Mouse (Mus musculus): ENCODE data around the gene Txnip.
"Not testable (repeated sequence)": the region's sequence is repeated elsewhere in the genome, so short reads cannot be mapped to it uniquely, and the experiment has no call there.

The Txnip gene

DNA sequence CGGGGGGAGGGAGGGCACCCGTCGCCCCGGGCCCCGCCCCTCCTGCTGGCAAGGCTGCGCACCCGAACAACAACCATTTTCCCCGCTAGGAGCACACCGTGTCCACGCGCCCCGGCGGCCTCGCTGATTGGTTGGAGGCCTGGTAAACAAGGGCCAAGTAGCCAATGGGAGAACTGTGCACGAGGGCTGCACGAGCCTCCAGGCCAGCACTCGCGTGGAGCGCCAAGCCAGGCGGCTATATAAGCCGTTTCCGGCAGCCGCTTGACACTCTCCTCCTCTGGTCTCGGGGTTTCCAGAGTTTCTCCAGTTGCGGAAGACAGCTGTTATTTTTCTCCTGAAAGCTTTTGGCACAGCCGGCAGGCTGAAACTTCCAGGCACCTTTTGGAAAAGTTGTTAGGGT lies at the start of gene Txnip:
Gene Txnip (plus strand): TSS at position 264 of the 400 bp plus-strand sequence.
- peak; percentile 100 for DNase-seq (ENCODE audit: low spot score)

DNA sequence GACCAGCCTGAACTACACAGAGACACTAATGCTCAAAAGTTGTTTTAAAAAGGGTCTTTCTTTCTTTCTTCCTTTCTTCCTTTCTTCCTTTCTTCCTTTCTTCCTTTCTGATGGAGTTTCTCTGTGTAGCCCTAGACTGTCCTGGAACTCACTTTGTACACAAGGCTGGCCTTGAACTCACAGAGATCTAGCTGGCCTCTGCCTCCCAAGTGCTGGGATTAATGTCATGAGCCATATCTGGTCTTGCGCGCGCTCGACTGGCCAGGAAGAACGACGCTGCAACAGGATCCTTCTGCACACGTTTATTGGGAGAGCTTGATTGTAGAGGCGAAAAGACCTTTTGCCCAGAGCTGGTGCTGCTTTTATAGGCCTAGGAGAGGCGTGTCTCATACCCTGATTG lies 49.8 kb upstream of the Txnip start:
- DNase-seq (ENCODE audit: low spot score) = not testable (repeated sequence)

DNA sequence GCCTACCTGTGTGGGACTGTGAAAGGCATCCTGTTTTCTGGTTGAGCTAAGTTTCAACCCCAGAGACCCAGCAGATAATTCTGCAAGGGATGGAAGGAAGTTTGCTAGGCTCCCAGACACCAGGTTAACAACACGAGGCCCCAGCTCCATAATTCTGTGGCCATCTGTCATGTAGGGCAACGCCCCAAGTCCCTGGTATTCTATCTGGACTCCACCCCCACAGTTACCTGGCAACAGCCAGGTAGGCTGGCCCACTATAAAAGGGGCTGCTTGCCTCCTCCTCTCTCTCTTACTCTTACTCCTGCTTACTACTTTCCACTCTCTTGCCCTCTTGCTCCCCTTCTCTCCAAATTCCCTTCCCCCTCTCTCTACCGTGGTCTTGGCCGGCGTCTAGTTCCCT lies 37.6 kb upstream of the Txnip start:
- no peak for DNase-seq (ENCODE audit: low spot score)

DNA sequence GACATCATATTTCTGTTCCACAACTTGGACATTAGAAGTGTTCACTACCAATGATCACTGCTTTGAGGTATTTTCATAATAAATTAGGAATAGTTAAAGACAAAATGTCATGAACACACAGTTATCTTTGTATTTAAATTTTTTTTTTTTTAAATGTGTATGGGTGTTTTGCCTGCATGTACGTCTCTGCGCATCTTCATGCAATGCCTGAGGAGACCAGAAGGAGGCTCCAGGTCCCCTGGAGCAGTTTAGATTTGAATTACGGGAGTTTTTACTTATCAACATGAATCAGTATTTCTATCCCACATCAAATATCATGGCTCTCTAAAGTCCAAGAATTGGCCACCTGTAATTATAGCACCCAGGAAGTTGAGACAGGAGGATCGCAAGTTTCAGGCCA lies 35.6 kb upstream of the Txnip start:
- no peak for DNase-seq (ENCODE audit: low spot score)

DNA sequence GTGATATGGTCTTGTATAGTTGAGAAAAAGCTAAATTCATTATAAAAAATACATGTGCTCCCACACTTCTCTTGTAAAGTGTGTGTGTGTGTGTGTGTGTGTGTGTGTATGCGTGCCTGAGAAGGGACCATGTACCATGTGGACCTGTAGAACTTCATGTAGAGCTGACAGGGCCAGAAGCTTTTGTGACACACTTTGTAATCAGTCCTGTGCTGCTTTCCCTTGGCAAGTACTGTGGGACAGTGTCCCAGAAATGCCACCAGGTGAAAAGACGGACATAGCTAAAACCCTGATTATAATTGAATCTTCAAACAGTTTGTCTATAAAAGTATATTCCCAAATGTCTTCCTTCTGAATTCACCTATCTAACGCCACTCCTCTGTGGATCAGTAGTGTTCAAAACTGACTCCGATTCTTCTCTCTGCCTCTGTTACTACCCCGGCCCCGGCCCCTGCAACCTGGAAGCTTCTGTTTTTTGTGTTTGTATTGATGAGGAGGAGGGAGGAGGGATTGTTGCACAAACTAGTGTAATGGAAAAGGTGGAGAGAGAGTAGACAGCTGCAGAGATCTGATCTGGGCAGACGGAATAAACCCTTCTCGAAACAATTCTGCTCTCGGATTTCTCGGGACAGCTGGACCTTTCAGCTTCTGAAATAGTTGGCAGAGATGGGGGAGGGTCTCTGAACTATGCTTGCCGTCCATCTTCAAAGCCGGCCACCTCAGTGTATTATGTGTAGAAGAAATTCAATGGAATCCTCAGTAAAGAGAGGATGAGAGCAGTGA lies 33.5 kb upstream of the Txnip start:
- no peak for DNase-seq (ENCODE audit: low spot score)

DNA sequence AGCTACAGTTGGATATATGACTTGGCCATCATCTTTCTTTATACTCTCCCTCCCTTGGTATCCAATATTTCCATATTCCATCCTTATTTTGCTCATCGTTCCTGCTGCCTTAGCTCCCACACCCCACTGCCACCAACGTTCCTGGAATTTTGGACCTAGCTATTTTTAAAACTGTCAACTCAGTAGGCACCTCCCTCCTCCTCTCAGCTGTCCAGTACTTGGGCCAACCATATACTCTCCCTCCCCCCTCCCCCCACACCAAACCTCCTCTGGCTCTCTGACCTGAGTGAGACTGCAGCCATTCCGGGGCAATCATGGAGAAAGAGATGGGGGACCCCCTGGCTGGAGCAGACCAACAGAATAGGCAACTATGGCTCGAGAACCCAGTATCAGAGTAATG lies 32.8 kb upstream of the Txnip start, which contains the start of gene Hfe2:
Gene Hfe2 (plus strand): TSS at position 259 of the 400 bp plus-strand sequence.
- no peak for DNase-seq (ENCODE audit: low spot score)

DNA sequence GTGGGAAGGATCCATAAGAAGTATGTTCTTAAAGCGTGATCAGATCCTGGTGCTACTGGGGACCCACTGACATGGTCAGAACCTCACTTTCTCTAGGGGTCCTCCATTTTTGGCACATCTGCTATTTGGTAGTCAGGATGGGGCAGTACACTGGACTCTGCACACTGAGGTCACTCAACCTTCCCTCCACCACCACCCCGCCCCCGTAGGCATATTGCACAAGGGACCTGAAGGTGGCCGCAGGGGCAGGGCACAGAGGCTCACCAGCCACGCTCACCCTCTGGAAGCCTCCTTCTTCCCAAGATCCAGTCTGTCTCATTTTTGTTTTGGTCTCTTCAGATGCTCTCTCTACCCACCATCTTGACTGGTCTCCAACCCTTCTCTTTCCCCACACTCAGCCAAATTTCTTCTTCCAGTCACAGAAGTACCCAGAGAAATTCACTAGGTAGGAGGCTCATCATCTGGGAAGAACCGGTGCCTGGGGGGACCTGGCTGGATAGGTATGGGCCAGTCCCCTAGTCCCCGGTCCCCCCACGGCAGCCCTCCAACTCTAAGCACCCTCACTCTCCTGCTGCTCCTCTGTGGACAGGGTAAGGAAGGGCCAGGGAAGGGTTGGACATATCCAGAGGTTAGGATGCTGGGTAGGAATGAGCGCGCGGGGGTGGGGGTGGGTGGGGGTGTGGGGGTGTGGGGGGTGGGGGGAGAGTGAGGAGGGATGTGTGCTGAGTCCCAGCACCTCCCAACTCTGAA lies 31.6 kb upstream of the Txnip start:
- no peak for DNase-seq (ENCODE audit: low spot score)

DNA sequence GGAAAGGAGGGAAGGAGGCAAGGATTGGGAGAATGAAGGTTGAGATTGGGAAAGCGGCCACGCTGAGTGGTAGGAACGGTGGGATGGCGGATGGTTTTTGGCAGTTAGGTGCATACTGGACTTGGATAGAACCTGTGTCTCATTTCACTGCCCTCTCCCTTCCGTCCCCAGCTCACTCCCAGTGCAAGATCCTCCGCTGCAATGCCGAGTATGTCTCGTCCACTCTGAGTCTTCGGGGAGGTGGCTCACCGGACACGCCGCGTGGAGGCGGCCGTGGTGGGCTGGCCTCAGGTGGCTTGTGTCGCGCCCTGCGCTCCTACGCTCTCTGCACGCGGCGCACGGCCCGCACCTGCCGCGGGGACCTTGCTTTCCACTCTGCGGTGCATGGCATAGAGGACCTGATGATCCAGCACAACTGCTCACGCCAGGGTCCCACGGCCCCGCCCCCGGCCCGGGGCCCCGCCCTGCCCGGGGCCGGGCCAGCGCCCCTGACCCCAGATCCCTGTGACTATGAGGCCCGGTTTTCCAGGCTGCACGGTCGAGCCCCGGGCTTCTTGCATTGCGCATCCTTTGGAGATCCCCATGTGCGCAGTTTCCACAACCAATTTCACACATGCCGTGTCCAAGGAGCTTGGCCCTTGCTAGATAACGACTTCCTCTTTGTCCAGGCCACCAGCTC lies 30.8 kb upstream of the Txnip start:
- no peak for DNase-seq (ENCODE audit: low spot score)

DNA sequence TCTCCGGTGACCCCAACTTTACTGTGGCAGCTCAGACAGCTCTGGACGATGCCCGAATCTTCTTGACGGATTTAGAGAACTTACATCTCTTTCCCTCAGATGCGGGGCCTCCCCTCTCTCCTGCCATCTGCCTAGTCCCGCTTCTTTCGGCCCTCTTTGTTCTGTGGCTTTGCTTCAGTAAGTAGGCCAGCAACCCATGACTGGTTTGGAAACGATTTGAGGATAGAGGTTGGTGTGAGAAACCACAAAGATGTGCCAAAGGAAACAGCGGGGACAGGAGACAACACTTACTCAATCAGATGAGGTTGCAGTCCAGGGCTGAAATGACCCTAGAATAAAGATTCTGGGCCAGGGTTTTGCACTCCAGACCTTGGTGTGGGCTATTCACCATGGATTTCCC lies 29.3 kb upstream of the Txnip start:
- no peak for DNase-seq (ENCODE audit: low spot score)

DNA sequence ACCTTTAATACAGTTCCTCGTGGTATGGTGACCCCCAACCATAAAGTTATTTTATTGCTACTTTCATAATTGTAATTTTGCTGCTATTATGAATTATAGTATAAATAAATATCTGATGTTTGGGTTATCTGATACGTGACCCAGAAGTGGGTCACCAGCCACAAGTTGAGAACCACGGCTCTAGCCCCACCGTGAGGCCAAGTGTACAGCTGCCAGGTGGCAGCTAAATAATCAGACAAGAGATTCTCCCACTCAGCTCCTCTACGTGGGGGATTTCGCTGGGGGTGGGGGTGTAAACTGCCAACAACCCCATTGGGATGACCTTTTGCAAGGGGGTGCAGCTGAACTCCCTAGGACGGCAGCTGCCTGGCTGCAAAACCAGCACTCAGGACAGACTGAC lies 25.7 kb upstream of the Txnip start:
- no peak for DNase-seq (ENCODE audit: low spot score)

DNA sequence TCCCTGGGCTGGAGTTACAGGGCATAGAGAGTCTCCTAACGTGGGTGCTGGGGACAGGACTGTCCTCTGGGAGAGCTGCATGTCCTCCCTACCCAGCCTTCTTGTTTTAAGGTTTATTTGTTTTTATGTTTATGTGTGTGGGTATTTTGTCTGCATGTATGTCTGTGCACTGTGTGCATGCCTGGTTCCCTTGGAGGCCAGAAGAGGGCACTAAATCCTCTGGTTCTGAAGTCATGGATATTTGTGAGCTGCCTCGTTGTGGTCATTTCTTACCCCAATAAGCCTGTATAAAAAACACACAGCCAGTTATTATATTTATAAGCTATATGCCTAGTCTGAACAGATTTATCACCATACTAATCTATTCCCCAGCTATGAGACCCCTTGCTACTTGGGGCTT lies 23.5 kb upstream of the Txnip start:
- DNase-seq (ENCODE audit: low spot score) = no peak

DNA sequence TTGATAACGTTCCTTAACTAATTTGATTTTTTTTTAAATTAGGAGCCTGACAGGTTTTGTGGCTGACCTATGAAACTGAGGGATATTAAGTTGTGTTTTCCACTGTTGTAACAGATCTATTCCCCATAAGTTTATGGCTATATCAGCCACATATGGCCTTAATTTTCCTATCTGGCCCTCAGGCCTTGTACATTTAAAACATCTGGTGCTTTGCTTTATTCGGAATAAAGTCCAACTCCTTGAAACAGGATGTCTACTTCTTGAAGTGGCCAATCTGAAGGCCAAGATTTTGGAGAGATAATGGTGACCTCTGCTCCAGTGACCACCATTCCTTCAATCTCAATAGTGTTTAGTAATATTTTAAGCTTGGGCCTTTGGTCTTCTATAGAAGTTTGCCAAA lies 18.4 kb upstream of the Txnip start:
- DNase-seq (ENCODE audit: low spot score) = no peak

DNA sequence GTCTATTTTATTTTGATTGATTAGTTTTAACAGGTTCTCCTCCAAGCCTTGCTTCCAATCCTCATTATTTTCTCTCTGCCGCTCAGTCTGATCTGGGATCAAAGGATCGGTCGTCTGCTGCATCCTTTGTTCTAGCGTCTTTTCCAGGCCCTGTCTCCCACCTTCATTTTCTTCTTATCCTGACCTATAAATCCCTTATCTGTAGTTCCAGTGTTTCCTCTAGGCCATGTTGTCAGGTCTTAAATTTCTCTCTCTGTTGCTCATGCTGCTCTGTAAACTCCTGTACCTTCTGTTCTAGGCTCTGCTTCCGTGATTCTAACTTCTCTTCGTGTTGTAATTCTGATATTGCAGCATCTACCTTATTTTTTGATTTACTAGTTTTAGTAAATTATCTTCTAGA lies 17.0 kb upstream of the Txnip start:
- no peak for DNase-seq (ENCODE audit: low spot score)

DNA sequence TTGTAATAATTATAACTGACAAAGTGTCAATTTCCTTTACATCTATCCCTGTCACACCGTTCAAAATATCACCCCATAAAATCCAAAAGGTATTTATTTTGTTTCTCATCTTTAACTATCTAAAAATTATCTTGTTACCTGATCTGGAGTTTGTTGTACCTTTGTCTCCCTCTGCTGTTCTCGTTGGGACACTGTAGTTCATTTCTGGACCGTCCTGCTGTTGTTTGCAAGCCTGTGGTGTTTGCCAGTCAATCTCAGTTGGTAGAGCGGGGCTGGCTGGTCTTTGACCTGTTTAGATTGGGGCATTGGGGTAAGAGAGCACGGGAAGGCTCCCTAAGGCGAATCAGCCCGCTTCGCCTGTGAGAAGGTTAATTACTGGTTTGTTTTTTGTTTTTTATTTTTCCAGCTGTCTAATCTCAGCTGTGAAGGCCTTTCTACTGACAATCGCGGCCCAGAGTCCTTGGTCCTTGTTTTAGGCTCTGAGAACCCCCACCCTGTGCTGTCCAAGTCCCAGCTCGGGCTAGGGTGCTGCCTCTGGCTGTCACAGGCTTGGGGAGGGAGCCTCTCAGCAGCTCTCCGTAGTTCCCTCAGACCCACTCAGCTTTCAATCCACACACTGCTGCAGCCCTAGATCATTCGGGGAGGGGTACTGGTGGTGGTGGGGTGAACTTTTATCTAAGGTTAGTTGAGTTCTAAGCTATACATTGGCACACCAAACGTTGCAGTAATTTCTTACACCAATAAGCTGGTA lies 16.3 kb upstream of the Txnip start:
- DNase-seq (ENCODE audit: low spot score) = no peak

DNA sequence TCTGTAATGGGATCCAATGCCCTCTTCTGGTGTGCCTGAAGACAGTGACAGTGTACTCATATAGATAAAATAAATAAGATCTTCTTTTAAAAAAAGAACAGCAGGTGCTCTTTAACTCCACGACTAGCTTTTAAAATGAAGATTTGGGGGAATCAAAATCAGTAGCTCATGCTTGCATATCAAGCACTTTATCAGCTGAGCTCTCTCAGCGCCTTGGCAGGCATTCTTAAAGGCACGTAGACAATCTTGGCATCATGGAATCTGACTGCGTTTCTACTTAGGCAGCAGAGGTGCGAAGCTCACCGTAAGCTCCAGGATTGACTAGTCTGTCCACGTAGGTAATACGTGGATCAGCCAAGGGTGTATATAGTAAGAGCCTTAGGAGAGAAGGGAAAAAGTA lies 15.2 kb upstream of the Txnip start:
- DNase-seq (ENCODE audit: low spot score) = no peak

DNA sequence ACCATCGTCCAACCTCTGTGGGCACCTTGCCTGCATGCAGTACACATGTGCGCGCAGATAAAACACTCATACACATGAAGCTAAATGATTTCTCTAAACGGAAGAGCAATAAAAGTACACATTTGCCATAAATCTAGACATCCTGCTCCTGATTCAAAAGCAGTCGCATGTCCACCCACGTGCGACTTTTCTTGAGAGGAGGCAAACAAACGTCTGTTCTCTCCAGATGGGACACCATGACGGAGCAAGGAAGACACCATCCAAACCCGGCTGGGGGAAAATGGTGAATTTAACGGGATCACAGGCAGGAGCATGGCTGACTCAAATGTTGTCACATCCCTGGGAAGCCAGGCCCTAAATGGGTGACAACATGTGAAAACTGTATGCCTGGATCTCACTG lies 14.4 kb upstream of the Txnip start:
- DNase-seq (ENCODE audit: low spot score) = no peak

DNA sequence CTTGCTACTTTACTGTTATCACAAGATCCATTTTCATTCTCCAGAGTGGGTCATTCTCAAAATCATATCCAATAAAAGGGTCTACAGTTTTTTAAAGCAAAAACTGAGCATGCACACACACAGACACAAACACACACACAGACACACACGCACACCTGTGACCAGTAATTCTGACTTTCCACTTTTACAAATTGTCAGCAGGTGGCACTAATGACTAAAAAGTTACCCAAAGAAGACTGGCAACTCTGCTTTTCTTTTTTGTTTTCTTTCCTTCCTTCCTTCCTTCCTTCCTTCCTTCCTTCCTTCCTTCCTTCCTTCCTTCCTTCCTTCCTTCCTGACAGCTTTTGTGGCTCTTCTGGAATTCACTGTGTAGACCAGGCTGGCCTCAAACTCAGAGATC lies 12.2 kb upstream of the Txnip start:
- no peak for DNase-seq (ENCODE audit: low spot score)

DNA sequence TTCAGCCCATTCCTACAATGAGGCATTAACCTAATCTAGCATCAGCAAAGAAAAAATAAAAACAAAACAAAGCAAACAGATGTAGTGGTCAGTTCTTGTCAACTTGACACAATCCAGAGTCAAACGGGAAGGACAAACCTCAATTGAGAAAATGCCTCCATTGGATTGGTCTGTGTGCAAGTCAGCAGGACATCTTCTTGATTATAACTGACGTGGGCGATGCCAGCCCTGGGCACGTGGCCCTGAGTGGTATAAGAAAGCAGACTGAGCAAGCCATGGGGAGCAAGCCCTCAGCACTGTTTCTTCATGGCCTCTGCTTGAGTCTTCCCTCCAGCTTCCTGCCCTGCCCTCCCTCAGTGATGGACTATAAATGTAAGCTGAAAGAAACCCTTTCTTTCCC lies 10.9 kb upstream of the Txnip start:
- DNase-seq (ENCODE audit: low spot score) = no peak

DNA sequence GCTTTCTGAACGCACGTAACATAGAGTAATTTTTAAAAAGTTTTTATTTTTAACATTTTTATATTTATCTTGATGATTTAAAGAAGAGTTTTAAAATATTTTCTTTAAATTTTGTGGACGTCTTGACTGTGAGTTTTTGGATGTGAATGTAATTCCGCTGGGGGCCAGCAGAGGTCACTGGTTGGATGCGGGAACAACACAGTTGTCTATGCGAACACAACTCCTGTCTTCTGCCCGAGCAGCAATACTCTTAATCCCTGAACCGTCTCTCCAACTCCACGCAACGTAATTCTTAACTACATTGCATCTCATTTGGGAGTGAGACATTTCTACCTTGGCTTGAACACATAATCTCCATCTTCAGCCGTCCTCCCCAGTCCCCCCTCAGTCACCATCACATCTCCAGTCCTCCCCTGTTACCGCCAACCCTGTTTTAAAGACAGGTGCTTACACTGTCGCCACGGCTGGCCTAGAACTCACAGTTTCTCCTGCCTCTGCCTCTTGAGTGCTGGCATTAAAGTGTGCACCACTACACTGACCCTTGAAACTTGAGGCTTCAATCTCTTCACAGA lies 10.3 kb upstream of the Txnip start:
- DNase-seq (ENCODE audit: low spot score) = no peak

DNA sequence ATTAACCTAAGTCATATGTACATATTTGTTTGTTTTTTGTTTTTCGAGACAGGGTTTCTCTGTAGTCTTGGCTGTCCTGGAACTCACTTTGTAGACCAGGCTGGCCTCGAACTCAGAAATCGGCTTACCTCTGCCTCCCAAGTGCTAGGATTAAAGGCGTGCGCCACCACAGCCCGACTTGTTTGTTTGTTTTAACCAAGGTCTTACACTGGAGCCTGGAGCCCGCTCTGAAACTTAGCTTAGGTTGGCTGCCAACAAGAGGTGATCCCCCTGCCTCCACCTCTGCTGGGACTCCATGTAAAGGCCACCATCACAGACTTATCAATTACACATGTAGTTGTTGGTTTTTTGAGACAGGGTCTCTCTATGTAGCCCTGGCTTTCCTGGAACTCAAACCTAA lies 8.9 kb upstream of the Txnip start:
- DNase-seq (ENCODE audit: low spot score) = no peak

DNA sequence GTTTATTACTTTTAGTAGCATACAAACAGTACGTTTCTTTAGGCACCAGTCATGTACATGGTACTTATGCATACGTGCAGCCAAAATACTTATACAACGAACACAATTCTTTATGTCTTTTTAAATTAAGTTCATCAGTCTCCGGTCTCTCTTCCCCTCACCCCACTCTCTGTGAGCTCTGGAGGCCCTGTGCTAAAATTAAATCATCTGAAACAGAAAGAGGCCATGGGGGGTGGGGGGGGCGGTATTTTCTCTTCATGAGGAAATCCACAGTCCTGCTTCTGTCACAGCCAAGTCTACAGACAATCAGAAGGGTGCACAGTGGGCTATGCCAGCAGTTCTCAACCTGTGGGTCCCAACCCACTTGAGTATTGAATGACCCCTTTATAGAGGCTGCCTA lies 8.4 kb upstream of the Txnip start:
- DNase-seq (ENCODE audit: low spot score) = no peak

DNA sequence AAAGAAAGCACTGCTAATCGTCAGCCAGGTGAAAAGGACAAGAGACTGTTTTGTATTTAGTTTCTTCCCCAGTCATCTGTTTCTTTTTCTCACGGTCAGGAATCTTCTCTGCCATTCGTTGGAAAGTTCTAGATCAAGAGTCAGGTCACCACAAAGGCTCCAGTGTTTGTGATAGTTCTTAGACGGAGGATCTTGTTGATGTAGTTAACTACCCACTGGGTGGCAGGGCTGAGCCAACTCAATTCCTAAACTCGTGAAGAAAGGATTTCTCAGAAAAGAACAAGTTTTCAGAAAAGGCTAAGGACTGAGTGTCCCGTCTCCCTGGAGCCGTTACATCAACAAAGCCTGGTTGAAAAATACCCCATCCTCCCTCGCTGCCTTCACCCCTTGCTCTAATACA lies 6.6 kb upstream of the Txnip start:
- no peak for DNase-seq (ENCODE audit: low spot score)

Measured in ovary, postnatal 10 days (tissue).